Mouse (Mus musculus) brain, embryonic 14.5 days (tissue): ENCODE results near the gene Abhd16b.
"Not testable (repeated sequence)": the region's sequence is repeated elsewhere in the genome, so short reads cannot be mapped to it uniquely, and the experiment has no call there.

Experiments
- CTCF ChIP-seq: fragments of 200-500 bp; IDR thresholded peaks from 2 replicates; pipeline ENCODE4 v1.5.1; 2012; ENCODE audit warnings: inconsistent platforms, mild to moderate bottlenecking, moderate library complexity, borderline replicate concordance; ENCODE audit not compliant: insufficient read depth, insufficient read length; ENCODE audit errors: extremely low read depth
- POLR2A ChIP-seq: fragments of 200-500 bp; IDR thresholded peaks from 2 replicates; pipeline ENCODE4 v1.6.1; 2012; ENCODE audit warnings: mild to moderate bottlenecking, inconsistent platforms, borderline replicate concordance; ENCODE audit not compliant: poor library complexity, insufficient read depth, insufficient read length, severe bottlenecking; ENCODE audit errors: extremely low read depth

GRCm38 (mm10) chr2:181495845-181496244, 2.8 kb downstream of the Abhd16b start:
- not testable (repeated sequence) for TF ChIP-seq POLR2A, CTCF
